Mouse (Mus musculus) thymus, adult 18-20 months (tissue): ENCODE data around the gene Nipsnap3a.
A peak's percentile ranks its signal among the peaks of the same experiment; 100 is the strongest.

Experiments
- DNase-seq, 2 experiments: peaks; one replicate each; pipeline ENCODE4 v3.0.0; 2022; ENCODE audit warnings: mixed read lengths in 2 of 2

The Nipsnap3a gene

DNA sequence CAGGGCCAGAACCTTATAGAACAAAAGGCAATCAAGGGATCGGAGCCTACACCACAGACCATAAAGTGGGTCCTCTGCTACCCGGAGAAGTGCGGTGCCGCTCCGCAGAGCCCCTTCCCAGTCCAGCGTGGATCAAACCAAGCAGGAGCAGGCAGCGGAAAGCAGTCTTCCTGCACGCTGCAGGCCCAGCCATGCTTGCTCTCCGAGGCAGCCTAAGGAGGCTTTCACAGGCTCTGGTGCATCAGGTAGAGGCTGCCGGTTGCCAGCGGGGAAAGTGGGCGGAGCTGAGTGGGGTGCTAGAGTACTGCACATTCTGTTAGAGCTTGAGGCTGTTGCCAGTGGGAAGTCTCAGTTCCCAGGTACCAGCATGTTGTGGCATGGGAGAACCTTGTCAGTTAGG, at the start of gene Nipsnap3a:
Nipsnap3a (plus strand) TSS at position 25 of the 400 bp plus-strand sequence.
- DNase-seq: no peak

DNA sequence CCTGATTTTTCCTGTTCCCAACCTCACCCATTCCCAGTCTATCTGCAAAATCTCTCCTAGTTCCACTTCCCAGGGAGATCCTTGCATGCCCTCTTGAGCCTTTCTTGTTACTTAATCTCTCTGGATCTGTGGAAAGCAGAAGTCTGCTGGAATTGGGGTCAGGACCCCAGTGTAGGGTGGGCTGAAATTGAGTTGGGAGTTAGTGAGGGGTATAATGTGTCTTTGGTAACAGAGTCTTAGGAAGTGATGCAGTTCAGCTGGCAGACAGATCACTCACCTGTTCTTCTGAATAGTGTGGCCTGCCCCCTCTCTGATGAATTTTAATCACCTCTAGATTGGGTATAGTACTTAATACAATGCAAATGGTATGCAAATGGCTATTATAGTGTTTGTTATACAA, 42.4 kb upstream of the Nipsnap3a start:
- no peak for DNase-seq

DNA sequence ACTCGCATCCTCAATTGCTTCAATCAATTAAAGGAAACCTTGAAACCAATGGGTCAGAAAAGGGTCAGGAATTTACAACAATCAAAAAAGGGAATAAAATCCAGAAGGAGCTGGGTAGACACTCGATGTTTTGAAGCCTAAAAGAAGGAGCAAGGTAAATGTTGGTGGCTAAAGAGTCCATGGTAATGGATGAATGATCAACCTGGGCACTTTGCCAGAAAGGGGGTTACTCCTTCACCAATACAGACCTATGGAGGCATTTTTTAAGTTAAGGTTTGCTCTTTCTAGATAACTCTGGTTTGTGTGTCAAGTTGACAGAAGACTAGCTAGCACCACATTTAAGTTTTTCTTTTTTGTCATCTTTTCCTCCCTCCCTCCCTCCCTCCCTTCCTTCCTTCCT, 40.1 kb upstream of the Nipsnap3a start:
- DNase-seq: no peak

GRCm38 (mm10) chr4:52958693-52959092, 30.4 kb upstream of the Nipsnap3a start:
- DNase-seq: no peak

DNA sequence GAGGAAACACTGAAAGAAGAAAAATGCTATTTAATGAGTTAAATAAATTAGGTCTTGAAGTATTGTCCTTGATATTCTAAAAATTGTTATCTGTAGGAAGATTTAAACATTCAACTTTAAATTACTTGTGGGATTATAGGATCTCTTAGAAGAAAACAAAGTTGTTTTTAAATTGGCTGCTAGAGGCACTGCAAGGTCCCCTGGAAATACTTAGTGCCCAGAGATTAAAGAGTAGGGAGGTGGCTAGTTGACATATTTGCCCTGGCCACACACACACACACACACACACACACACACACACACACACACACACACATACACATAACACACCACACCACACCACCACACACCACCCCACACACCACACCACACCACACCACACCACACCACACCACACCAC, 24.8 kb upstream of the Nipsnap3a start, which contains the start of gene Olfr270:
Olfr270 (plus strand) TSS at position 301 of the 400 bp plus-strand sequence.
- no peak for DNase-seq

- DNase-seq: no peak
Measured at GRCm38 (mm10) chr4:52985216-52985615, 3.9 kb upstream of the Nipsnap3a start.

DNA sequence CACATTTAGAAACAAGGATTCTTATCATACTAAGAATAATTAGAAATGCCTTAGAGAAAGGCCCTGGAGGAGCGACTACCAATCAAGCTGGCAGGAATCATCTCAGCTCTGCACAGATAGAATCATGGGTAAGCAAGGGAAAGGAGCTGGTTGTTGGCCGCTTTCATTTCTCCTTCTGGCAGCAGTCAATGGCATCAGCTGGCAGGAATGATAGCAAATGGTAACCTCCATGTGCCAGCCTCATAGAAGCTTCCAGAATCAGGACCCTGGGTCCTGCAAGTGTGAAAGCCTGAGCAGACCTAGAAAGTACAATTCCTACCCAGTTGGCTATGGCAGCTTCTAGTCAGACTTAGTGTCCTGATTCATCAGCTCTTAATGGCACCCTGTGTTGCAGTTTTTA, 2.8 kb upstream of the Nipsnap3a start:
- DNase-seq: no peak

DNA sequence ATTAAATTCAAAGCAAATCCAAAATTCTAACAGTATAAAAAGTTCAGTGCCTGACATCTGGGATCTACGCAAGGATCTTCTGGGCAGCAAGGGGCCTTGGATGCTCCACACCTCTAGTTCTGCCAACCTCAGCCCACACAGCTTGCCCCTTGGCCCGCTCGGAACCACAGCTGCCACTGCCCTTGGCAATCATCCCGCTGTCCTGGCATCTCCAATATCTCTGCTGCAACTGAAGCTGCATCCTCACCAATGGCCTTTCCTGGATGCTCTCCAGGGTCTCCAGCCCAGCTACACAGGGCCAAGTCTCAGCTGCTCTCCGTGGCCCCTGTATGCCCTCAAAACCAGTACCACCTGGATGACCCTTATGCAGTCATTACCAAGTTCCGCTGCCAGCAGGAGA, 10.4 kb downstream of the Nipsnap3a start:
- no peak for DNase-seq

GRCm38 (mm10) chr4:53000154-53000553, 11.1 kb downstream of the Nipsnap3a start:
- no peak for DNase-seq

DNA sequence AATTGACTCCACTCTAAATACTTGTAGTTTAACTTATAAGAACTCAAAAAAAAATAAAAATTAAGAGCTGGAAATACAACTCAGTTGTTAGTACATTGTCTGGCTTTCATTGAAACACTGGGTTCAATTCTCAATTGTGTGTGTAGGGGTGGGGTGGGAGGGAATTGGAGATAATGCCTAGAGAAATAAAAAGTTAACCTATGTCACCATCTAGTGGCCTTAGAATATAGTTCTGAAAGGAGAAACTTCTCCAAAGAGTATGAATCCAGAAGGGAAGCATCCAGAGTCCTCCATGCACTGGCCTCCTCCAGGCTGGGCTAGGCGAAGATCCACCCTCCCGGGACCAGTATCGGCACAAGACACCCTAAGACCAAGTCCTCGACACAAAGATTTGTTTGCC, 20.1 kb downstream of the Nipsnap3a start:
- no peak for DNase-seq

GRCm38 (mm10) chr4:53009871-53010270, 20.8 kb downstream of the Nipsnap3a start:
- DNase-seq: no peak

GRCm38 (mm10) chr4:53011732-53012361, 22.8 kb downstream of the Nipsnap3a start, which contains the start of gene Nipsnap3b:
Gene Nipsnap3b (plus strand): TSS chr4:53011880.
- peak; percentile 86 to 89 for DNase-seq

DNA sequence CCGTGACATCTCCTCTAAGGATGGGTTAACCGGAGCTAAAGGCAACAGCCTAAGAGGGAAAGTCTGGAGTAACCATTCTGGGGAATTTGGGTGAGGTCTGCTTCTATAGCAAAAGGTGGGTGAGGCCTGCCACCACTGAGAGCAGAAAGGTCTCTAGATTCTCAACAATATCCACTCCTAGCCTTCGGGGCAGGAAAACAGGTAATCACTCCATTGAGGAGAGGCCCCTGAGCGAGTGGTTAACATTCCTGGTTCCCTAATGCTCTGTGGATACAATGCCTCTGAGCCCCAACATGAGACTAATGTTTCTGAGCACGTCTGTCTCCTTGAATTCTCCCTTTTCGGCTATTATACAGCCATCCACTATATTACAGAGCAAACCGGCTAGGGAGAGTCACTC, 25.3 kb downstream of the Nipsnap3a start:
- DNase-seq: no peak

GRCm38 (mm10) chr4:53015024-53015423, 26.0 kb downstream of the Nipsnap3a start:
- no peak for DNase-seq

GRCm38 (mm10) chr4:53018392-53018791, 29.3 kb downstream of the Nipsnap3a start:
- no peak for DNase-seq

- no peak for DNase-seq
Measured at GRCm38 (mm10) chr4:53023189-53023925, 34.3 kb downstream of the Nipsnap3a start.

GRCm38 (mm10) chr4:53024397-53024796, 35.3 kb downstream of the Nipsnap3a start:
- DNase-seq: no peak

DNA sequence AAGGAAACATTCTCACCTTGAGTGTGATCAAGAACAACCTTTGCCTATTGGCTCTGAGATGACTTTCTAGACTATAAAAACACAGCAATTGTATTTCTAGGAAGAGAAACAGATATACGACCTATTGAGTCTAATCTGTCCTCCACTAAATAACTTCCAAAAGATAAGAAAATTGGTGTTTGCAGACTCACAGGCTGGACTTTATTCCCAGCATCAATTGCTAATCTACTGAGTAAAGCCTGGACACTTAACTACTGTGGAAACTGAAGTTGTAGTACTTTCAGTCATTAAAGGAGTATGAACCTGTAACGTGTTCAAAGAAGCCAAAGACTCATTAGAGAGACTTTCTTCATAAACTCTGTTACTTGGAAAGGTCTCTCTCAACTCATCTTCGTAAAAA, 38.7 kb downstream of the Nipsnap3a start:
- DNase-seq: no peak

DNA sequence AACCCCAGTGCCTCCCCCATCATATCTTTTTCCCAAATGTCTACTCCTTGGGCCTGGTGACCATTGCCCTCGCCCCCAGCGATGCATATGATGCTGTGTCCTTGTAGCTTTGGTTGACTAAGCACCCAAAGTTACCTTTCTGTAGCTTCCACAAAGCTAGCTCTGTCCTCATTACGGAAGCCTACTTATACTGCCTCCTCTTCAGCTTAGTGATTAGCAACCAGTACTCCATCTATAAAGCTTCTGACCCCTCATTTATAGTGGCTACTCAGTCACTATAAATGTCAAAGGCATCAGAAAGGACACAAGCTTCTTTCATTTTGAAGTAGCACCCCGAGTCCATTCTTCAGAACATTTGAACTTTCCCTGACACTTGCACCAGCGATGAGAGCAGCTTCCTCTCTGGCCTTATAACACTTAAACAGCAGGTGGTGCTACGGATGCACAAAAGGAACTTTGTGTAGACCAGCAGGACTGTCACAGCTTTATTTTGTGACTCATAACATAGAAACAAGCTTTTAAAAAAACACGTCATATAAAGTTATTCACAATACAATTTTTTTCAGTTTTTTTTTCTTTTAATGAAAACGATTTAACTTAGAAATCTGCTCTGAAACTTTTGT, 41.4 kb downstream of the Nipsnap3a start:
- no peak for DNase-seq

GRCm38 (mm10) chr4:53043819-53044218, 54.7 kb downstream of the Nipsnap3a start:
- no peak for DNase-seq

GRCm38 (mm10) chr4:53045807-53046206, 56.7 kb downstream of the Nipsnap3a start:
- DNase-seq: no peak

GRCm38 (mm10) chr4:53046238-53047022, 57.4 kb downstream of the Nipsnap3a start:
- DNase-seq: no peak
